Mouse (Mus musculus): ENCODE results near the gene Actr1b. TPM values are rescaled to one million over a fixed set of nuclear protein-coding genes. Genes with fewer than 3 reads are reported as not detected.
A peak's percentile ranks its signal among the peaks of the same experiment; 100 is the strongest.

Gene Actr1b
- polyA plus RNA-seq, 1 experiment from 2014 or later = 92.7 TPM

- Histone ChIP-seq H3K4me3 (ENCODE audit: low read depth, low read length) (peak overlapping the region; percentile 11), H3K9ac (ENCODE audit: low read depth, low read length) (no peak overlapping the region), H3K4me1 (ENCODE audit: control insufficient read depth, insufficient read depth, low read length) (peaks cover 5% of the 10 kb centered on the region; the same call in 1 of the 2 replicates), H3K27ac (replicated peaks; ENCODE audit: low read depth, low read length) (no peak overlapping the region), H3K27me3 (replicated peaks; ENCODE audit: control insufficient read depth, insufficient read depth, low read length) (no peaks in the 10 kb centered on the region), H3K4me2 (ENCODE audit: low read depth, low read length) (peak overlapping the region; percentile 38), H3K9me3 (ENCODE audit: control insufficient read depth, low read length) (no peaks in the 10 kb centered on the region), H3K36me3 (ENCODE audit: control insufficient read depth, insufficient read depth, low read length) (no peaks in the 10 kb centered on the region)
- DNase-seq (ENCODE audit: low spot score) (peak; percentile 71), ATAC-seq (ENCODE audit: low read depth) (peak; percentile 64)
- WGBS = 24% methylated on average over 17 of the region's 17 CpGs
Observed at GRCm38 (mm10) chr1:36744268-36744944, 30.2 kb upstream of the Actr1b start.

GRCm38 (mm10) chr1:36743046-36743445 lies 28.8 kb upstream of the Actr1b start:
- ATAC-seq (ENCODE audit: low read depth) (no peak), DNase-seq (ENCODE audit: low spot score) (no peak)
- Histone ChIP-seq H3K36me3 (ENCODE audit: control insufficient read depth, insufficient read depth, low read length) (no peaks in the 10 kb centered on the region), H3K4me3 (ENCODE audit: low read depth, low read length) (no peak overlapping the region), H3K4me1 (ENCODE audit: control insufficient read depth, insufficient read depth, low read length) (peaks cover 5% of the 10 kb centered on the region; the same call in 1 of the 2 replicates), H3K9ac (ENCODE audit: low read depth, low read length) (no peak overlapping the region), H3K27me3 (replicated peaks; ENCODE audit: control insufficient read depth, insufficient read depth, low read length) (no peaks in the 10 kb centered on the region), H3K4me2 (ENCODE audit: low read depth, low read length) (no peak overlapping the region), H3K9me3 (ENCODE audit: control insufficient read depth, low read length) (no peaks in the 10 kb centered on the region), H3K27ac (replicated peaks; ENCODE audit: low read depth, low read length) (no peak overlapping the region)
- WGBS = 70% methylated on average over 9 of the region's 9 CpGs

- no peak overlapping the region for H3K4me3 ChIP-seq (ENCODE audit: low read depth, low read length)
- H3K9ac ChIP-seq (ENCODE audit: low read depth, low read length) = no peak overlapping the region
- H3K4me1 ChIP-seq (ENCODE audit: control insufficient read depth, insufficient read depth, low read length) = peaks cover 1% of the 10 kb centered on the region; the same call in 1 of the 2 replicates
- no peaks in the 10 kb centered on the region for H3K27me3 ChIP-seq (replicated peaks; ENCODE audit: control insufficient read depth, insufficient read depth, low read length)
- H3K36me3 ChIP-seq (ENCODE audit: control insufficient read depth, insufficient read depth, low read length) = no peaks in the 10 kb centered on the region
- H3K9me3 ChIP-seq (ENCODE audit: control insufficient read depth, low read length) = no peaks in the 10 kb centered on the region
- 74% methylated on average over 5 of the region's 5 CpGs for WGBS
- ATAC-seq (ENCODE audit: low read depth) (no peak), DNase-seq (ENCODE audit: low spot score) (no peak)
- no peak overlapping the region for H3K27ac ChIP-seq (replicated peaks; ENCODE audit: low read depth, low read length)
- H3K4me2 ChIP-seq (ENCODE audit: low read depth, low read length) = no peak overlapping the region
Observed at GRCm38 (mm10) chr1:36739231-36739630, 25.0 kb upstream of the Actr1b start.

- no peaks in the 10 kb centered on the region for H3K36me3 ChIP-seq (ENCODE audit: control insufficient read depth, insufficient read depth, low read length)
- H3K27me3 ChIP-seq (replicated peaks; ENCODE audit: control insufficient read depth, insufficient read depth, low read length) = no peaks in the 10 kb centered on the region
- H3K4me3 ChIP-seq (ENCODE audit: low read depth, low read length) = no peak overlapping the region
- no peaks in the 10 kb centered on the region for H3K9me3 ChIP-seq (ENCODE audit: control insufficient read depth, low read length)
- ATAC-seq (ENCODE audit: low read depth) (0 out of 2 replicates have a peak, but pooled peaks have one; percentile 53), DNase-seq (ENCODE audit: low spot score) (peak; percentile 90)
- no peak overlapping the region for H3K9ac ChIP-seq (ENCODE audit: low read depth, low read length)
- H3K4me2 ChIP-seq (ENCODE audit: low read depth, low read length) = no peak overlapping the region
- no peak overlapping the region for H3K27ac ChIP-seq (replicated peaks; ENCODE audit: low read depth, low read length)
- WGBS = 14% methylated on average over 4 of the region's 4 CpGs
- H3K4me1 ChIP-seq (ENCODE audit: control insufficient read depth, insufficient read depth, low read length) = no peaks in the 10 kb centered on the region
Observed at GRCm38 (mm10) chr1:36737300-36737699, 23.1 kb upstream of the Actr1b start.

- no peaks in the 10 kb centered on the region for H3K27me3 ChIP-seq (replicated peaks; ENCODE audit: control insufficient read depth, insufficient read depth, low read length)
- peaks cover 8% of the 10 kb centered on the region; the same call in 1 of the 2 replicates for H3K4me1 ChIP-seq (ENCODE audit: control insufficient read depth, insufficient read depth, low read length)
- H3K4me2 ChIP-seq (ENCODE audit: low read depth, low read length) = no peak overlapping the region
- ATAC-seq (ENCODE audit: low read depth) (no peak), DNase-seq (ENCODE audit: low spot score) (no peak)
- H3K27ac ChIP-seq (replicated peaks; ENCODE audit: low read depth, low read length) = no peak overlapping the region; the same call in 1 of the 2 replicates
- no peak overlapping the region for H3K9ac ChIP-seq (ENCODE audit: low read depth, low read length)
- H3K4me3 ChIP-seq (ENCODE audit: low read depth, low read length) = no peak overlapping the region
- no peaks in the 10 kb centered on the region for H3K36me3 ChIP-seq (ENCODE audit: control insufficient read depth, insufficient read depth, low read length)
- H3K9me3 ChIP-seq (ENCODE audit: control insufficient read depth, low read length) = no peaks in the 10 kb centered on the region
- WGBS = 67% methylated on average over 4 of the region's 4 CpGs
Observed at GRCm38 (mm10) chr1:36724057-36724431, 9.8 kb upstream of the Actr1b start.

- Histone ChIP-seq H3K4me3 (ENCODE audit: low read depth, low read length) (no peak overlapping the region), H3K9me3 (ENCODE audit: control insufficient read depth, low read length) (no peaks in the 10 kb centered on the region), H3K27ac (replicated peaks; ENCODE audit: low read depth, low read length) (peak overlapping the region; percentile 29; the same call in 1 of the 2 replicates), H3K9ac (ENCODE audit: low read depth, low read length) (no peak overlapping the region), H3K4me1 (ENCODE audit: control insufficient read depth, insufficient read depth, low read length) (peaks cover 8% of the 10 kb centered on the region; the same call in 1 of the 2 replicates), H3K27me3 (replicated peaks; ENCODE audit: control insufficient read depth, insufficient read depth, low read length) (no peaks in the 10 kb centered on the region), H3K4me2 (ENCODE audit: low read depth, low read length) (no peak overlapping the region), H3K36me3 (ENCODE audit: control insufficient read depth, insufficient read depth, low read length) (no peaks in the 10 kb centered on the region)
- DNase-seq (ENCODE audit: low spot score) = peak; percentile 38
- 55% methylated on average over 16 of the region's 16 CpGs for WGBS
- 0 out of 2 replicates have a peak, but pooled peaks have one; percentile 37 for ATAC-seq (ENCODE audit: low read depth)
Observed at GRCm38 (mm10) chr1:36723146-36724056, 9.2 kb upstream of the Actr1b start.

- Histone ChIP-seq H3K9me3 (ENCODE audit: control insufficient read depth, low read length) (no peaks in the 10 kb centered on the region), H3K27me3 (replicated peaks; ENCODE audit: control insufficient read depth, insufficient read depth, low read length) (no peaks in the 10 kb centered on the region), H3K9ac (ENCODE audit: low read depth, low read length) (no peak overlapping the region), H3K36me3 (ENCODE audit: control insufficient read depth, insufficient read depth, low read length) (no peaks in the 10 kb centered on the region), H3K27ac (replicated peaks; ENCODE audit: low read depth, low read length) (no peak overlapping the region), H3K4me2 (ENCODE audit: low read depth, low read length) (no peak overlapping the region), H3K4me3 (ENCODE audit: low read depth, low read length) (no peak overlapping the region), H3K4me1 (ENCODE audit: control insufficient read depth, insufficient read depth, low read length) (peaks cover 7% of the 10 kb centered on the region; the same call in 1 of the 2 replicates)
- DNase-seq (ENCODE audit: low spot score) (no peak), ATAC-seq (ENCODE audit: low read depth) (no peak)
- 81% methylated on average over 1 of the region's 1 CpGs for WGBS
Observed at GRCm38 (mm10) chr1:36718786-36719185, 4.6 kb upstream of the Actr1b start.

GRCm38 (mm10) chr1:36711104-36711503 lies 3.1 kb downstream of the Actr1b start:
- WGBS = 91% methylated on average over 2 of the region's 2 CpGs

More at GRCm38 (mm10) chr1:36711104-36711503, 3.1 kb downstream of the Actr1b start:
- Histone ChIP-seq H3K36me3 (ENCODE audit: control insufficient read depth, insufficient read depth, low read length) (peaks cover 11% of the 10 kb centered on the region), H3K4me1 (ENCODE audit: control insufficient read depth, insufficient read depth, low read length) (0 out of 2 replicates have a peak, but pooled peaks cover 9% of the 10 kb centered on the region), H3K4me3 (ENCODE audit: low read depth, low read length) (no peak overlapping the region), H3K27ac (replicated peaks; ENCODE audit: low read depth, low read length) (no peak overlapping the region), H3K9ac (ENCODE audit: low read depth, low read length) (no peak overlapping the region), H3K4me2 (ENCODE audit: low read depth, low read length) (no peak overlapping the region), H3K27me3 (replicated peaks; ENCODE audit: control insufficient read depth, insufficient read depth, low read length) (no peaks in the 10 kb centered on the region), H3K9me3 (ENCODE audit: control insufficient read depth, low read length) (no peaks in the 10 kb centered on the region)
- DNase-seq (ENCODE audit: low spot score) (no peak), ATAC-seq (ENCODE audit: low read depth) (no peak)

All from embryonic facial prominence, embryonic 14.5 days (tissue).